Mouse (Mus musculus): Measurements from ENCODE around the gene Slc33a1. TPM values are rescaled to one million over a fixed set of nuclear protein-coding genes. Genes with fewer than 3 reads are reported as not detected.

Gene Slc33a1
- 13.0 and 13.7 TPM in 2 replicates for polyA plus RNA-seq (2014; fragmentation: Nextera tagmentation; extraction: Ambion mirVana)

DNA sequence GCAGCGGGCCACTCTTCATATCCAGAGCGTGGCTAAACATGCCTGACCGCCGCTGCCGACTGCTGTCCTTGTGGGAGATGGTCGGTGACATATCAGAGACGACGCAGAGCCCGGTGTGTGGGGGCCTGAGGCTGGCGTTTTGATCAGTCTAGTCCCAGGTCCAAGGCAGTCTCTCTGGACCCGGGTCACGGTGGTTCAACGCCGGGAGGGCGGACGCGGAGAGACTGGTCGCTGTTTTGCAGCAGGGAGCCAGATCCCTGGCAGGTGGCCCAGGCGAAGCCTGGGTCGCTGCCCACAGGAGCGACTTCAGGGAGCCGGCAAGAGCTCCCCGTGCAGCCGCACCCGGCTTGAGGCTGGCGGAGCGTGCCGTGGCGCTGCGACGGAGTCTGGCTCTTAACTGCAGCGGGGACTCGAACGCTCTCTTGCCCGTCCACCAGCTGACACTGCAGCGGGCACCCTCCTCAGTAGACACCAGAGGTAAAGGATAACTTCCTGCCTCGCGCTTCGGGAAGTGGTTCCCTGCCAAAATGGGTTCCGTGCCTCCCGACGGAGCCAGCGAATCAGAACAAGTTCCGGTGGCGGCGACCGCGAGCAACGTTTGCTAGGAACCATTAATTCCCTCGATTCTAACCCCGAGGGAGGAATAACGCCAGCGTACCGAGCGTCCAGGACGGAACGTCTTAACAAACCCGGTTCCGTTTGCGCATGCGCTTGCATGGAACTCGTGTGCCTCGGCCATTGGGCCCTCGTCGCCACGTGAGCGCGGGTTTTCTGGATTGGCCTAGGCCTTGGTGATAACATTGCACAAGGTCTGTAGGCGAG lies at the start of gene Slc33a1:
TSS of gene Slc33a1 (minus strand) at position 669 of the 822 bp plus-strand sequence.
- Histone ChIP-seq H3K4me2 (ENCODE audit: low read depth, low read length, severe bottlenecking) (peak within 1 kb of the TSS; percentile 87), H3K27ac (ENCODE audit: low read depth, low read length) (peak within 1 kb of the TSS; percentile 33; the same call in 1 of the 2 replicates), H3K36me3 (ENCODE audit: control insufficient read depth, insufficient read depth, low read length) (no peaks in the 10 kb centered on the region), H3K4me1 (replicated peaks; ENCODE audit: control insufficient read depth, insufficient read depth, low read length) (peaks cover 4% of the 10 kb centered on the region; the same call in 1 of the 2 replicates), H3K27me3 (ENCODE audit: control insufficient read depth, insufficient read depth, low read length) (no peaks in the 10 kb centered on the region), H3K9ac (ENCODE audit: low read length) (peak within 1 kb of the TSS; percentile 77), H3K9me3 (ENCODE audit: control insufficient read depth, low read length) (no peaks in the 10 kb centered on the region), H3K4me3 (ENCODE audit: low read depth, low read length) (peak within 1 kb of the TSS; percentile 78)
- DNase-seq (ENCODE audit: low spot score) (peak; percentile 99), ATAC-seq (replicated peaks; ENCODE audit: low FRiP score) (peak; percentile 98)
- WGBS: under 1% methylated on average over 67 of the region's 69 CpGs

DNA sequence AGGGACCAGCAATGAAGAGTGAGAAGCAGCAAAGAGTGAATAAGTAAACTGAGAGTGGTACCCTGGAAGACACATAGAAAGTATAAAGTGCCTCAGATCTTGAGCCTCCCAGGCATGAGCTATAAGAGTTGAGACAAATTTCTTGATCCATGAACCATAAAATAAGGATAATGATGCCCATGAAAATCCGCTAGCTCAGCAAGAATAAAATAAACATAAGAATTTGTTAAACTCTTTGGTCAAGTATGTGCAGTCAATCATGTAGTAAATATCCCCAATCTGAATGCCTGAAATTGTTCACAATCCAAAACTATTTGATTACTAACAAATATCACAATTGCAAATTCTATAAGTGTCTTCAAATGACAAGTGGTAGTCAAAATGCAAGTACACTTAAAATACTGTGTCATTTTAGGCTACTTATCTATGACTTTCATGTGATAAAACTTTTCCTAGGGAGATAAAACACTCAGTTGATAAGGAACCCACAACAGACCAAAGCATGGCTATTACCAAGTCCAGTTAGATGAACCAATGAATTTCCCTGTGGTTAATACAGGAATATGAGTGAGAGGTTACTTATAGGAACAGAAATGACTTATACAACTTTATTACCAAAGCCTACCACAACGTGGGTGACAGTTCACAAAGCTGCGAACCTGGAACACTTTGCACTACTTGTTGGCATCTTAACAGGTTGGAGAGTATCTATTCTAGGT lies 24.3 kb upstream of the Slc33a1 start:
- Histone ChIP-seq H3K9me3 (ENCODE audit: control insufficient read depth, low read length) (no peaks in the 10 kb centered on the region), H3K4me3 (ENCODE audit: low read depth, low read length) (no peak overlapping the region), H3K36me3 (ENCODE audit: control insufficient read depth, insufficient read depth, low read length) (peaks cover 2% of the 10 kb centered on the region), H3K27me3 (ENCODE audit: control insufficient read depth, insufficient read depth, low read length) (no peaks in the 10 kb centered on the region), H3K4me2 (ENCODE audit: low read depth, low read length, severe bottlenecking) (no peak overlapping the region), H3K9ac (ENCODE audit: low read length) (no peak overlapping the region), H3K27ac (ENCODE audit: low read depth, low read length) (no peak overlapping the region), H3K4me1 (replicated peaks; ENCODE audit: control insufficient read depth, insufficient read depth, low read length) (no peaks in the 10 kb centered on the region)
- DNase-seq (ENCODE audit: low spot score): no peak
- ATAC-seq (replicated peaks; ENCODE audit: low FRiP score): no peak
- WGBS: 93% methylated on average over 3 of the region's 3 CpGs

DNA sequence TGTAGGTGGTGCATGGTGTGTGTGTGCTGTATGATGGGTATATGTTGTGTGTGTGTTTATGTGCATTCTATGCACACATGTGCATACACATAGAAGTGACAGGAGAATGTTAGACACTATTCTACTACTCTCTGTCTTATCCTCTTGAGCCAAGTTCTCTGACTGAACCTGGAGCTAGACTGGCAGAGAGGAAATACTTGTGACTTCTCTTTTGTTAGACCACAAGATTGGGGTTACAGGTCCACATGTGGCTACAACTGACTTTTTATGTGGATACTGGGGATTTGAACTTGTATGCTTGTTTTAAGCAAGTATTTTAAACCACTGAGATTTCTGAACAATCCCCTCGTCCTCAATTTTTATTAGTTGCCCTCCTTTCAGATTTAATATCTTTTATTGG lies 22.1 kb upstream of the Slc33a1 start:
- Histone ChIP-seq H3K36me3 (ENCODE audit: control insufficient read depth, insufficient read depth, low read length) (peaks cover 9% of the 10 kb centered on the region), H3K4me2 (ENCODE audit: low read depth, low read length, severe bottlenecking) (no peak overlapping the region), H3K4me3 (ENCODE audit: low read depth, low read length) (no peak overlapping the region), H3K27ac (ENCODE audit: low read depth, low read length) (no peak overlapping the region), H3K27me3 (ENCODE audit: control insufficient read depth, insufficient read depth, low read length) (no peaks in the 10 kb centered on the region), H3K4me1 (replicated peaks; ENCODE audit: control insufficient read depth, insufficient read depth, low read length) (no peaks in the 10 kb centered on the region), H3K9me3 (ENCODE audit: control insufficient read depth, low read length) (no peaks in the 10 kb centered on the region), H3K9ac (ENCODE audit: low read length) (no peak overlapping the region)
- 85% methylated on average over 1 of the region's 1 CpGs for WGBS
- ATAC-seq (replicated peaks; ENCODE audit: low FRiP score) (no peak), DNase-seq (ENCODE audit: low spot score) (no peak)

DNA sequence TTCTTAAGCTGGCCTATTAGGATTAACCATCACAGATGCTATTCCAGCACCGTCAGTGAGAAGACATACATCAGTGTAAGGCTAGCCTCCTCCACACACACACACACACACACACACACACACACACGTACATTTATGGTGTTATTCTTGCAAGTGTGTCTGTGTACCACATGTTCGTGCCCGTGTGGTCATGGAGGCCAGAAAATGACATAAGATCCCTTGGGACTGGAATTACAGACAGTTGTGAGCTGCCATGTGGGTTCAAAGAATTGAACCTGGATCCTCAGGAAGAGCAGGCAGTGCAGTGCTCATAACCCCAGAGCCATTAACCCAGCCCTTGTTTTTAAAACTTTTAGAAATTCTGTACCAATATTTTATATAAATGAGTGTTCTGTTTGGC lies 13.3 kb upstream of the Slc33a1 start:
- H3K27ac ChIP-seq (ENCODE audit: low read depth, low read length): no peak overlapping the region
- no peaks in the 10 kb centered on the region for H3K27me3 ChIP-seq (ENCODE audit: control insufficient read depth, insufficient read depth, low read length)
- DNase-seq (ENCODE audit: low spot score): no peak
- peaks cover 2% of the 10 kb centered on the region; the same call in 1 of the 2 replicates for H3K4me1 ChIP-seq (replicated peaks; ENCODE audit: control insufficient read depth, insufficient read depth, low read length)
- WGBS: 86% methylated on average over 4 of the region's 4 CpGs
- H3K9ac ChIP-seq (ENCODE audit: low read length): no peak overlapping the region
- H3K4me3 ChIP-seq (ENCODE audit: low read depth, low read length): no peak overlapping the region
- no peaks in the 10 kb centered on the region for H3K9me3 ChIP-seq (ENCODE audit: control insufficient read depth, low read length)
- ATAC-seq (replicated peaks; ENCODE audit: low FRiP score): no peak
- H3K4me2 ChIP-seq (ENCODE audit: low read depth, low read length, severe bottlenecking): no peak overlapping the region
- H3K36me3 ChIP-seq (ENCODE audit: control insufficient read depth, insufficient read depth, low read length): peaks cover 4% of the 10 kb centered on the region; the same call in 1 of the 2 replicates

DNA sequence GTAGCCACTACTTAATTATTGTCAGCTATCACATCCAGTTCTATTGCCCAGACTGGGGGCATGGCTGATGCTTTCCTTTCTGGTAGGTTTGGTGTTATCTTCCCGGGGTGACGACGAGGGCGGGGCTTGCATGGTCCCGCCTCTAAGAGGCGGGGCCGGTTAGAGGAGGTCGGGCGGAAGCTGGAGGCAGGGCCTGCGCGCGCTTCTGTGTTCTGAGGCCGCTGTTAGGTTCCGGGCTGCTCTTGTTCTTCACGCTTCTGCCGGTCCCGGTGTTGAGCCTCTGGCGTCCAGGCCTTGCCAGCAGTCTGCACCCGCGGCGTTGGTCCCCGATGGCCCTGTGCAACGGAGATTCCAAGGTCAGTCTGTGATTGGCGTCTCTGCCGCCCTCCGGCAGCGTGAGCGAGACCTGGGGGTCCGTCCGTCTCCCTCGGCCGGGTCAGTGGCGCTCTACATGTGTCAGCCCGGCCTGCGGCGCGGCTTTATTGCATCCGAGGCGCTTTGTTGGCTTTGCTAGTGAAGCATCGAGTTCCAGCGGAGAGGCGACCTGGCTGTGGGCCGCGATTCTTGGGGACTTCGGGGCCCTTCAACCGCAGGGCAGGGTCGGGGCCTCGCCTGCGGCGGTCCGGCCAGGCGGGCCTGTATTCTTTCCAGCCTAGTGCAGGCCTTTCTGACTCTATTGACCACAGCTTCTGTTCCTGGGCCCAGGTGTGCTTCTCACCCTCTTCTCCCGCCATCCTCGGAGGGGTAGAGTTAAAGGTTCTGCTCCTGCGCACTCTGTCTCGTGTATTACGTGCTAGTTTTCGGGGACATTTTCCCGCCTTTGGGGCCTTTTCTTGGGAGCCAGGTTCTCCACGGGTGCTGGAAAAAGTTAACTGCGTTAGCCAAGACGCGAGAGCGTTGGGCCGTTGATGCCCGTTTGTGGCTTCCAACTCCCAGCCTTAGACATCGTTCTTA lies 11.7 kb upstream of the Slc33a1 start, which contains the start of gene Gmps:
TSS of gene Gmps (plus strand) at position 152 of the 954 bp plus-strand sequence.
- Histone ChIP-seq H3K9ac (ENCODE audit: low read length) (peak within 1 kb of the TSS; percentile 95), H3K27me3 (ENCODE audit: control insufficient read depth, insufficient read depth, low read length) (no peaks in the 10 kb centered on the region), H3K4me3 (ENCODE audit: low read depth, low read length) (peak within 1 kb of the TSS; percentile 83), H3K9me3 (ENCODE audit: control insufficient read depth, low read length) (no peaks in the 10 kb centered on the region), H3K4me1 (replicated peaks; ENCODE audit: control insufficient read depth, insufficient read depth, low read length) (peaks cover 2% of the 10 kb centered on the region; the same call in 1 of the 2 replicates), H3K4me2 (ENCODE audit: low read depth, low read length, severe bottlenecking) (peak within 1 kb of the TSS; percentile 75), H3K36me3 (ENCODE audit: control insufficient read depth, insufficient read depth, low read length) (peaks cover 3% of the 10 kb centered on the region; the same call in 1 of the 2 replicates), H3K27ac (ENCODE audit: low read depth, low read length) (peak within 1 kb of the TSS; percentile 75)
- WGBS: under 1% methylated on average over 67 of the region's 67 CpGs
- DNase-seq (ENCODE audit: low spot score) (peak; percentile 92), ATAC-seq (replicated peaks; ENCODE audit: low FRiP score) (peak; percentile 98)

DNA sequence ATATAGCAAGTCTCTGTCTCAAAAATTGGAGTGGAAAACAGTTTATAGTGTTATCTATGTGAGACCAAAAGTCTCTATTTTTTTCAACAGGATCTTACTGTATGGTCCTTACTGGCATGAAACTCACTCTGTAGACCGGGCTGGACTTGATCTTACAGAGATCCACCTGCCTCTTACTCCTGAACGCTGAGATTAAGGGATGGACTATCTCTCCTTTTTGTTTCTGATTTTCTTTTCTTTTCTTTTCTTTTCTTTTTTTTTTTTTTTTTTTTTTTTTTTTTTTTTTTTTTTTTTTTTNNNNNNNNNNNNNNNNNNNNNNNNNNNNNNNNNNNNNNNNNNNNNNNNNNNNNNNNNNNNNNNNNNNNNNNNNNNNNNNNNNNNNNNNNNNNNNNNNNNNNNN lies 1.4 kb upstream of the Slc33a1 start:
- H3K27me3 ChIP-seq (ENCODE audit: control insufficient read depth, insufficient read depth, low read length): no peaks in the 10 kb centered on the region
- WGBS: 78% methylated on average over 2 of the region's 2 CpGs
- DNase-seq (ENCODE audit: low spot score) (no peak), ATAC-seq (replicated peaks; ENCODE audit: low FRiP score) (no peak)
- no peak overlapping the region for H3K4me2 ChIP-seq (ENCODE audit: low read depth, low read length, severe bottlenecking)
- H3K9me3 ChIP-seq (ENCODE audit: control insufficient read depth, low read length): no peaks in the 10 kb centered on the region
- H3K4me1 ChIP-seq (replicated peaks; ENCODE audit: control insufficient read depth, insufficient read depth, low read length): peaks cover 4% of the 10 kb centered on the region; the same call in 1 of the 2 replicates
- H3K36me3 ChIP-seq (ENCODE audit: control insufficient read depth, insufficient read depth, low read length): no peaks in the 10 kb centered on the region
- H3K27ac ChIP-seq (ENCODE audit: low read depth, low read length): no peak overlapping the region
- H3K9ac ChIP-seq (ENCODE audit: low read length): no peak overlapping the region
- H3K4me3 ChIP-seq (ENCODE audit: low read depth, low read length): no peak overlapping the region

DNA sequence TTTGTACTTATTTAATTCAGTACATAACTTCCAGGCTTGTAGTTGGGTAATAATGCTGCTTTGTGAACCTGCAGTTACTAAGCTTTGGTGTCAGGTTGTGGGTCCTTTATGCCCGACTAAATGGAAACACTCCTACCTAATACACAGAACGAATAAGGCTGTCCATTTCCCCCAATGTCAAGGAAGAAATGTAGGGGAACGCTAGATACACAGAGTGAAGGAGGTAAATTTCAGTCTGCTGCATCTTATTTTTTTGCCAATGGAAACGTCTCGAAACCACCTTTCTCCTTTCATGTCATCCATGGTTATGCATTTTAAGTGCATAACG lies 318 bp upstream of the Slc33a1 start:
- 79% methylated on average over 6 of the region's 6 CpGs for WGBS
- ATAC-seq (replicated peaks; ENCODE audit: low FRiP score): peak; percentile 40
- peaks cover 4% of the 10 kb centered on the region; the same call in 1 of the 2 replicates for H3K4me1 ChIP-seq (replicated peaks; ENCODE audit: control insufficient read depth, insufficient read depth, low read length)
- H3K27ac ChIP-seq (ENCODE audit: low read depth, low read length): no peak overlapping the region
- H3K4me3 ChIP-seq (ENCODE audit: low read depth, low read length): peak overlapping the region; percentile 78; the same call in 1 of the 2 replicates
- DNase-seq (ENCODE audit: low spot score): no peak
- H3K27me3 ChIP-seq (ENCODE audit: control insufficient read depth, insufficient read depth, low read length): no peaks in the 10 kb centered on the region
- H3K4me2 ChIP-seq (ENCODE audit: low read depth, low read length, severe bottlenecking): peak overlapping the region; percentile 87; the same call in 1 of the 2 replicates
- no peak overlapping the region; the same call in 1 of the 2 replicates for H3K9ac ChIP-seq (ENCODE audit: low read length)
- no peaks in the 10 kb centered on the region for H3K9me3 ChIP-seq (ENCODE audit: control insufficient read depth, low read length)
- H3K36me3 ChIP-seq (ENCODE audit: control insufficient read depth, insufficient read depth, low read length): no peaks in the 10 kb centered on the region

Data from forebrain, embryonic 11.5 days (tissue).